Comparison of ENCODE assay signal across 15 mouse cellular contexts in genomic region chr5:21960151-21960550, GRCm38 (mm10).
A peak's percentile ranks its signal among the peaks of the same experiment; 100 is the strongest.
DNase-seq lines count a peak whose midpoint lies in the region; ATAC-seq and TF ChIP-seq lines count a peak whose summit lies in the region.
"Had no signal": no experiment of that assay in that cellular context is flagged by ENCODE, and none has a peak within 500 bp of the region (broad histone marks: within the 10 kb centered on the region; RNA-seq: fewer than 3 reads in every experiment).

No protein-coding gene starts in this region.

- no peak for ATAC-seq in midbrain, postnatal 0 days (ENCODE audit: low FRiP score)
- ATAC-seq in midbrain, embryonic 16.5 days, result no peak
- peak; percentile 54; the same call in 1 of the 2 replicates for ATAC-seq in kidney, postnatal 0 days (replicated peaks; ENCODE audit: low FRiP score, low read depth)

- peak; percentile 45 to 52 for DNase-seq in cerebellum, postnatal 14 days
- no peak for DNase-seq in cerebellum, adult 11 months
- DNase-seq in midbrain, postnatal 0 days (ENCODE audit: low spot score), result peak; percentile 24
- DNase-seq in kidney, postnatal 0 days (ENCODE audit: low spot score), result no peak
- no peak for DNase-seq in testis, postnatal 14 days (ENCODE audit: low spot score)
- no peak for DNase-seq in thymus, postnatal 36 days
- DNase-seq: adrenal gland, postnatal 10 days; lung, adult 2 months; right cerebral cortex, adult 18-20 months had no signal

- no peaks in the 10 kb centered on the region for H3K36me3 ChIP-seq in midbrain, postnatal 0 days (ENCODE audit: insufficient read depth, low read length)
- no peaks in the 10 kb centered on the region for H3K36me3 ChIP-seq in midbrain, embryonic 16.5 days (ENCODE audit: control insufficient read depth, insufficient read depth, low read length)
- no peaks in the 10 kb centered on the region for H3K36me3 ChIP-seq in kidney, postnatal 0 days (ENCODE audit: insufficient read depth, low read length)
- H3K36me3 ChIP-seq: embryonic facial prominence, embryonic 15.5 days; forebrain, embryonic 10.5 days; hindbrain, embryonic 12.5 days; midbrain, embryonic 12.5 days had no signal

- H3K27me3 ChIP-seq in midbrain, postnatal 0 days (ENCODE audit: insufficient read depth, low read length), result no peaks in the 10 kb centered on the region
- H3K27me3 ChIP-seq in midbrain, embryonic 16.5 days (ENCODE audit: control insufficient read depth, insufficient read depth, low read depth, low read length), result no peaks in the 10 kb centered on the region
- H3K27me3 ChIP-seq in kidney, postnatal 0 days (ENCODE audit: insufficient read depth, low read length), result no peaks in the 10 kb centered on the region
- H3K27me3 ChIP-seq: embryonic facial prominence, embryonic 15.5 days; hindbrain, embryonic 12.5 days; midbrain, embryonic 12.5 days had no signal

- no peaks in the 10 kb centered on the region for H3K4me1 ChIP-seq in midbrain, postnatal 0 days (ENCODE audit: insufficient read depth, low read length)
- H3K4me1 ChIP-seq in midbrain, embryonic 16.5 days (ENCODE audit: control insufficient read depth, insufficient read depth, low read length), result 0 out of 2 replicates have a peak, but pooled peaks cover 2% of the 10 kb centered on the region
- H3K4me1 ChIP-seq in kidney, postnatal 0 days (replicated peaks; ENCODE audit: insufficient read depth, low read length), result no peaks in the 10 kb centered on the region
- H3K4me1 ChIP-seq: embryonic facial prominence, embryonic 15.5 days; hindbrain, embryonic 12.5 days; midbrain, embryonic 12.5 days had no signal

- TF ChIP-seq CTCF in midbrain, postnatal 0 days (IDR thresholded peaks at IDR 0.05), result no peak
- TF ChIP-seq CTCF in kidney, postnatal 0 days (IDR thresholded peaks at IDR 0.05; ENCODE audit: low read depth), result no peak

- H3K9ac ChIP-seq in midbrain, postnatal 0 days (replicated peaks; ENCODE audit: low read length, poor library complexity, severe bottlenecking), result no peak overlapping the region
- H3K9ac ChIP-seq in midbrain, embryonic 16.5 days (ENCODE audit: low read depth, low read length), result no peak overlapping the region
- no peak overlapping the region for H3K9ac ChIP-seq in kidney, postnatal 0 days (ENCODE audit: low read depth, low read length)
- H3K9ac ChIP-seq: embryonic facial prominence, embryonic 15.5 days; hindbrain, embryonic 12.5 days; midbrain, embryonic 12.5 days had no signal

- 65% methylated on average over 14 of the region's 14 CpGs for WGBS in midbrain, postnatal 0 days
- WGBS in midbrain, embryonic 16.5 days, result 60% methylated on average over 14 of the region's 14 CpGs
- WGBS in kidney, postnatal 0 days, result 44% methylated on average over 14 of the region's 14 CpGs

- H3K4me3 ChIP-seq in midbrain, postnatal 0 days (ENCODE audit: low read depth, low read length), result no peak overlapping the region
- no peak overlapping the region for H3K4me3 ChIP-seq in midbrain, embryonic 16.5 days (ENCODE audit: low read depth, low read length)
- H3K4me3 ChIP-seq in kidney, postnatal 0 days (replicated peaks; ENCODE audit: low read depth, low read length), result no peak overlapping the region
- H3K4me3 ChIP-seq: embryonic facial prominence, embryonic 15.5 days; forebrain, embryonic 10.5 days; hindbrain, embryonic 12.5 days; midbrain, embryonic 12.5 days; myocyte had no signal

- H3K27ac ChIP-seq in midbrain, postnatal 0 days (ENCODE audit: low read depth, low read length), result no peak overlapping the region
- no peak overlapping the region for H3K27ac ChIP-seq in midbrain, embryonic 16.5 days (ENCODE audit: low read length)
- no peak overlapping the region for H3K27ac ChIP-seq in kidney, postnatal 0 days
- H3K27ac ChIP-seq: embryonic facial prominence, embryonic 15.5 days; forebrain, embryonic 10.5 days; hindbrain, embryonic 12.5 days; midbrain, embryonic 12.5 days had no signal

- H3K9me3 ChIP-seq in midbrain, postnatal 0 days (ENCODE audit: low read length), result no peaks in the 10 kb centered on the region
- no peaks in the 10 kb centered on the region for H3K9me3 ChIP-seq in midbrain, embryonic 16.5 days (replicated peaks; ENCODE audit: control insufficient read depth, low read length, poor library complexity, severe bottlenecking)
- no peaks in the 10 kb centered on the region for H3K9me3 ChIP-seq in kidney, postnatal 0 days (replicated peaks; ENCODE audit: low read length)
- H3K9me3 ChIP-seq: embryonic facial prominence, embryonic 15.5 days; forebrain, embryonic 10.5 days; hindbrain, embryonic 12.5 days; midbrain, embryonic 12.5 days had no signal

- H3K4me2 ChIP-seq in midbrain, postnatal 0 days (ENCODE audit: low read depth, low read length, poor library complexity, severe bottlenecking), result no peak overlapping the region
- H3K4me2 ChIP-seq in midbrain, embryonic 16.5 days (ENCODE audit: low read length), result no peak overlapping the region
- no peak overlapping the region; the same call in 1 of the 2 replicates for H3K4me2 ChIP-seq in kidney, postnatal 0 days (ENCODE audit: low read length)
- H3K4me2 ChIP-seq: embryonic facial prominence, embryonic 15.5 days; hindbrain, embryonic 12.5 days; midbrain, embryonic 12.5 days had no signal

Comparison
In these comparisons a context has a peak if more than half of its experiments do, and no peak if none do; other contexts are left out.
1. DNase-seq: peak in cerebellum, postnatal 14 days (2 of 2) and midbrain, postnatal 0 days (single experiment); none in cerebellum, adult 11 months (single experiment), kidney, postnatal 0 days (single experiment), testis, postnatal 14 days (single experiment) and thymus, postnatal 36 days (0 of 2).